In genomic region chr19:42539414-42540189, GRCm38 (mm10) we compare ENCODE assay signal across 9 mouse cellular contexts. TPM values are rescaled to one million over a fixed set of nuclear protein-coding genes. Genes with fewer than 3 reads are reported as not detected.
A peak's percentile ranks its signal among the peaks of the same experiment; 100 is the strongest.
DNase-seq lines count a peak whose midpoint lies in the region; ATAC-seq lines count a peak whose summit lies in the region.
"Had no signal": no experiment of that assay in that cellular context is flagged by ENCODE, and none has a peak within 500 bp of the region (broad histone marks: within the 10 kb centered on the region; RNA-seq: fewer than 3 reads in every experiment).

No protein-coding gene starts in this region.

- no peaks in the 10 kb centered on the region for H3K36me3 ChIP-seq in midbrain, embryonic 16.5 days (ENCODE audit: control insufficient read depth, insufficient read depth, low read length)
- H3K36me3 ChIP-seq: intestine, embryonic 15.5 days had no signal

- no peaks in the 10 kb centered on the region for H3K27me3 ChIP-seq in midbrain, embryonic 16.5 days (ENCODE audit: control insufficient read depth, insufficient read depth, low read depth, low read length)
- H3K27me3 ChIP-seq: intestine, embryonic 15.5 days had no signal

- H3K4me3 ChIP-seq in midbrain, embryonic 16.5 days (ENCODE audit: low read depth, low read length) = no peak overlapping the region
- H3K4me3 ChIP-seq: intestine, embryonic 15.5 days had no signal

- WGBS in midbrain, embryonic 16.5 days = 74% methylated on average over 7 of the region's 7 CpGs

- H3K4me2 ChIP-seq in midbrain, embryonic 16.5 days (ENCODE audit: low read length) = no peak overlapping the region
- H3K4me2 ChIP-seq: intestine, embryonic 15.5 days had no signal

- no peak for ATAC-seq in midbrain, embryonic 16.5 days
- ATAC-seq: intestine, embryonic 15.5 days had no signal

- H3K9me3 ChIP-seq in midbrain, embryonic 16.5 days (replicated peaks; ENCODE audit: control insufficient read depth, low read length, poor library complexity, severe bottlenecking) = no peaks in the 10 kb centered on the region
- H3K9me3 ChIP-seq: intestine, embryonic 15.5 days had no signal

- H3K9ac ChIP-seq in midbrain, embryonic 16.5 days (ENCODE audit: low read depth, low read length) = no peak overlapping the region
- H3K9ac ChIP-seq: intestine, embryonic 15.5 days had no signal

- H3K27ac ChIP-seq in midbrain, embryonic 16.5 days (ENCODE audit: low read length) = no peak overlapping the region; the same call in 1 of the 2 replicates
- H3K27ac ChIP-seq: intestine, embryonic 15.5 days had no signal

- intact Hi-C loops in heart, postnatal 14 days (cut with DNase I) = no loop called here

- peak; percentile 30 for DNase-seq in layer of hippocampus, adult 9-11 months
- no peak for DNase-seq in layer of hippocampus, postnatal 10 days (ENCODE audit: low spot score in 2 of 2)
- DNase-seq in embryo, embryonic 10.5 days (ENCODE audit: low spot score) = peak; percentile 17
- DNase-seq in heart, postnatal 14 days = peak; percentile 36 to 61
- peak; percentile 49 for DNase-seq in mesoderm, embryonic 11.5 days (ENCODE audit: low read depth, low spot score)
- DNase-seq in yolk sac, embryonic 10.5 days (ENCODE audit: low spot score) = no peak
- DNase-seq: cerebellum, adult 11 months had no signal

- no peaks in the 10 kb centered on the region for H3K4me1 ChIP-seq in midbrain, embryonic 16.5 days (ENCODE audit: control insufficient read depth, insufficient read depth, low read length)

RNA-seq across cellular contexts. Expression of gene R3hcc1l, which starts 21.0 kb away (rescaled TPM):
- total RNA-seq in layer of hippocampus, postnatal 10 days (2021) = 10 to 100 TPM; 16.2 to 16.4 TPM
- 10 to 100 TPM; 17.6 to 21.0 TPM for total RNA-seq in heart, postnatal 14 days (2021)
- polyA plus RNA-seq in midbrain, embryonic 16.5 days (2015; fragmentation: Nextera tagmentation; extraction: Ambion mirVana) = 13.7 and 17.4 TPM in 2 replicates

Comparison
In these comparisons a context has a peak if more than half of its experiments do, and no peak if none do; other contexts are left out.
1. DNase-seq: peak in layer of hippocampus, adult 9-11 months (single experiment), embryo, embryonic 10.5 days (single experiment), heart, postnatal 14 days (2 of 2) and mesoderm, embryonic 11.5 days (single experiment); none in layer of hippocampus, postnatal 10 days (0 of 2) and yolk sac, embryonic 10.5 days (single experiment).